Mouse (Mus musculus) embryonic facial prominence, embryonic 15.5 days (tissue): Measurements from ENCODE around the gene App. TPM values are rescaled to one million over a fixed set of nuclear protein-coding genes. Genes with fewer than 3 reads are reported as not detected.

ENCODE experiments used
- ATAC-seq: fragments of 200-750 bp; cut with Nextera tagmentation; 2 replicates; pipeline ENCODE4 v1.8.0; 2017; ENCODE audit warnings: low read depth, moderate TSS enrichment; ENCODE audit not compliant: insufficient number of reproducible peaks, low FRiP score, low TSS enrichment
- H3K27ac ChIP-seq: fragments of 300-500 bp; sonication (generic); replicated peaks from 2 replicates; pipeline ENCODE4 v1.5.1; 2015; ENCODE audit warnings: mild to moderate bottlenecking, inconsistent platforms
- H3K27me3 ChIP-seq: fragments of 300-500 bp; sonication (generic); 2 replicates; pipeline ENCODE4 v1.6.1; 2015; ENCODE audit warnings: inconsistent platforms
- H3K36me3 ChIP-seq: fragments of 300-500 bp; sonication (generic); 2 replicates; pipeline ENCODE4 v1.6.1; 2015; ENCODE audit warnings: mild to moderate bottlenecking, inconsistent platforms
- H3K4me1 ChIP-seq: fragments of 300-500 bp; sonication (generic); 2 replicates; pipeline ENCODE4 v1.6.1; 2015; ENCODE audit warnings: inconsistent platforms
- H3K4me2 ChIP-seq: fragments of 300-500 bp; sonication (generic); replicated peaks from 2 replicates; pipeline ENCODE4 v1.6.1; 2015; ENCODE audit warnings: mild to moderate bottlenecking, inconsistent platforms
- H3K4me3 ChIP-seq: fragments of 300-500 bp; sonication (generic); replicated peaks from 2 replicates; pipeline ENCODE4 v1.5.1; 2015; ENCODE audit warnings: mild to moderate bottlenecking, inconsistent platforms
- H3K9ac ChIP-seq: fragments of 300-500 bp; sonication (generic); 2 replicates; pipeline ENCODE4 v1.6.1; 2015; ENCODE audit warnings: inconsistent platforms
- H3K9me3 ChIP-seq: fragments of 300-500 bp; sonication (generic); replicated peaks from 2 replicates; pipeline ENCODE4 v1.6.1; 2016; ENCODE audit warnings: inconsistent platforms
- WGBS: fragments of 180-500 bp; shearing (Covaris S2); methylation state at CpG from one replicate; pipeline ENCODE4 v1.1.7; 2015; 5-methylcytosine and 5-hydroxymethylcytosine counted together
- polyA plus RNA-seq: library from polyadenylated mRNA; unstranded; fragments of >200 nt; fragmentation: Nextera tagmentation; extraction: Ambion mirVana; gene quantifications from 2 replicates; pipeline ENCODE4 v1.2.1, GENCODE M21; 2015

The App gene
- polyA plus RNA-seq, 1 experiment from 2014 or later = 261 TPM

- Histone ChIP-seq H3K4me1 (no peaks in the 10 kb centered on the region), H3K4me3 (no peak overlapping the region), H3K27ac (no peak overlapping the region), H3K9me3 (no peaks in the 10 kb centered on the region), H3K36me3 (peaks cover 31% of the 10 kb centered on the region), H3K9ac (no peak overlapping the region), H3K27me3 (no peaks in the 10 kb centered on the region), H3K4me2 (no peak overlapping the region)
- WGBS = 79% methylated on average over 9 of the region's 9 CpGs
- no peak for ATAC-seq
Measured at GRCm38 (mm10) chr16:85020696-85021323, 152.8 kb downstream of the App start.

GRCm38 (mm10) chr16:85019273-85019672 lies 154.3 kb downstream of the App start:
- WGBS = 77% methylated on average over 5 of the region's 5 CpGs
- Histone ChIP-seq H3K4me2 (no peak overlapping the region), H3K4me3 (no peak overlapping the region), H3K9ac (no peak overlapping the region), H3K27ac (no peak overlapping the region), H3K27me3 (no peaks in the 10 kb centered on the region), H3K9me3 (no peaks in the 10 kb centered on the region), H3K4me1 (no peaks in the 10 kb centered on the region), H3K36me3 (peaks cover 28% of the 10 kb centered on the region)
- ATAC-seq = no peak

- ATAC-seq = no peak
- H3K4me2 ChIP-seq = no peak overlapping the region
- WGBS = 78% methylated on average over 7 of the region's 7 CpGs
Measured at GRCm38 (mm10) chr16:85017845-85018244, 155.7 kb downstream of the App start.

GRCm38 (mm10) chr16:85012695-85013094 lies 160.9 kb downstream of the App start:
- H3K27ac ChIP-seq = no peak overlapping the region
- ATAC-seq = no peak
- H3K9ac ChIP-seq = no peak overlapping the region
- H3K36me3 ChIP-seq = peaks cover 42% of the 10 kb centered on the region
- 92% methylated on average over 3 of the region's 3 CpGs for WGBS
- no peaks in the 10 kb centered on the region for H3K4me1 ChIP-seq
- no peaks in the 10 kb centered on the region for H3K9me3 ChIP-seq
- no peak overlapping the region for H3K4me3 ChIP-seq
- no peaks in the 10 kb centered on the region for H3K27me3 ChIP-seq
- no peak overlapping the region for H3K4me2 ChIP-seq

More at GRCm38 (mm10) chr16:85017845-85018244, 155.7 kb downstream of the App start:
- H3K4me1 ChIP-seq = no peaks in the 10 kb centered on the region
- no peak overlapping the region for H3K27ac ChIP-seq
- H3K9me3 ChIP-seq = no peaks in the 10 kb centered on the region
- no peak overlapping the region for H3K9ac ChIP-seq
- peaks cover 32% of the 10 kb centered on the region for H3K36me3 ChIP-seq
- H3K27me3 ChIP-seq = no peaks in the 10 kb centered on the region
- no peak overlapping the region for H3K4me3 ChIP-seq

DNA sequence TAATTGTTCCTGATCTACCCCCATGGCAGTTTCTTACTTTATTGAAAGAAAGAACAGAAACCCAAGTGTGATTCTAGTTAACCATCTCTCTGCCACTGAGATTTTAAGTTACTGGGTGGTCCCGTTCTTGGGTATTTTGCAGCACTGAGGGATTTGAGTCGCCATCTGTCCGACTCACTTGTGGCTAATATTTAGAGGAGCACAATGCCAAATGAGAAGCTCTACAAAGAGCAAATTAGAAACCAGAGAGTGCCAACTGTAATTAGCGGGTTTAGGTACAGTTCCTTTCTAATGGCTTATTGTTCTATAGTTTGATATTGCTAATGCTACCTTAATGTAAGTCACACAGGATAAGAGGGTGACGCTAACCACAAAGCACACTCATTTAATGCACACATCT lies 161.4 kb downstream of the App start:
- WGBS = 88% methylated on average over 5 of the region's 5 CpGs

GRCm38 (mm10) chr16:85010651-85011050 lies 162.9 kb downstream of the App start:
- Histone ChIP-seq H3K27ac (no peak overlapping the region), H3K27me3 (no peaks in the 10 kb centered on the region), H3K4me1 (no peaks in the 10 kb centered on the region), H3K4me3 (no peak overlapping the region), H3K4me2 (no peak overlapping the region), H3K9ac (no peak overlapping the region), H3K9me3 (no peaks in the 10 kb centered on the region), H3K36me3 (peaks cover 42% of the 10 kb centered on the region)
- WGBS = 63% methylated on average over 2 of the region's 2 CpGs
- ATAC-seq = no peak

More for the DNA sequence above, 161.4 kb downstream of the App start:
- H3K4me2 ChIP-seq = no peak overlapping the region
- ATAC-seq = no peak
- no peak overlapping the region for H3K27ac ChIP-seq
- H3K4me3 ChIP-seq = no peak overlapping the region
- no peaks in the 10 kb centered on the region for H3K27me3 ChIP-seq
- H3K9ac ChIP-seq = no peak overlapping the region
- H3K9me3 ChIP-seq = no peaks in the 10 kb centered on the region
- no peaks in the 10 kb centered on the region for H3K4me1 ChIP-seq
- peaks cover 42% of the 10 kb centered on the region for H3K36me3 ChIP-seq

- Histone ChIP-seq H3K4me1 (no peaks in the 10 kb centered on the region), H3K27ac (no peak overlapping the region), H3K4me2 (no peak overlapping the region), H3K36me3 (peaks cover 34% of the 10 kb centered on the region), H3K9me3 (no peaks in the 10 kb centered on the region), H3K27me3 (no peaks in the 10 kb centered on the region), H3K9ac (no peak overlapping the region), H3K4me3 (no peak overlapping the region)
- no peak for ATAC-seq
- 52% methylated on average over 9 of the region's 9 CpGs for WGBS
Measured at GRCm38 (mm10) chr16:85008866-85009645, 164.5 kb downstream of the App start.

DNA sequence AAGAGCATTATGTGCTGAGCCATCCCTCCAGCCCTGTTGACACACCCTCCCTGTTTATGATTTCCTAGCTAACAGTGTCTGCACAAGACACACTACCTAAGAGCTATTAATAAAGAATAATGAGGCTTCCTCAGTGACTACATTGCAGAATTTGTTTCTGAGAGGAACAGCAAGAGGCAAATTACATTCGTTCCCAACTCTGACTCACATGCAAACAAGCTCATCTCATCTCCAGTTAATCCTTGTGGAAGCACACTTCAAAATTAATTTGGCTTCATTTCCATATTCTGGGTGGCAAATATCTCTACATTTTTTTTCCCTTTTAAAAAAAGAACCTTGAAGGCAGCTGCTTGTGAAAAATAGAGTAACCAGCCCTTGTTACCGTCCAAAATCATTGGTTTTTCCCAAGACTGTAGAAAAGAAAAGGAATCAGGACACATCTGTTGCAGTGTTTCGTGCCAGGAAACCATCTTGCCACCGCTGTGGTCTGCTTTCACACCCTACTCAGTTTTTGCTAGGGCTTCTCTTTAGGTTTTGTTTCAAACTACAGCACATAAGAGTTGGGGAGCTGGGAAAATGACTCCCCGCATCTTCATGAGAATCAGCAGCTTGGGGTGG lies 171.5 kb downstream of the App start:
- no peak for ATAC-seq
- 93% methylated on average over 5 of the region's 5 CpGs for WGBS

DNA sequence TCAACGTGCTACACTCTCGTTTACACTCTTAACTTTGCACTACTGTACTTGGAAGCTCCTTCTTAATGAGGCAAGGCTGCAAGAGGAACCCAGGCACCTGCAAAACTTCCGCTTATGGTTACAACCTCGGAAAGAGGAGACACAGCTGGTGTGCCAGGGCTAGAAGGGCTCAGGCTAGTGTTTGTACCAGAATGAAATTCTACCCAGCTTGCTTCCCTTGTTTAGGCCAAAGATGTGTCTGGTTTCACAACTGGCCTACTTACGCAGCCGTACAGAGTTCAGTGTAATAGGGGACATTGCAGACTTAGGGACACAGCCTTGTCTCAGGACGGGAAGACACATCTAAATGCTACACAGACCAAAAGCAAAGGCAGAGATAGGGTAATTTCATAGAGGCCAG lies 173.3 kb downstream of the App start:
- Histone ChIP-seq H3K4me3 (no peak overlapping the region), H3K9ac (no peak overlapping the region), H3K27ac (no peak overlapping the region), H3K27me3 (no peaks in the 10 kb centered on the region), H3K4me1 (no peaks in the 10 kb centered on the region), H3K9me3 (no peaks in the 10 kb centered on the region), H3K36me3 (peaks cover 29% of the 10 kb centered on the region), H3K4me2 (no peak overlapping the region)
- ATAC-seq = no peak
- 75% methylated on average over 7 of the region's 7 CpGs for WGBS

More for the DNA sequence above, 171.5 kb downstream of the App start:
- Histone ChIP-seq H3K27ac (no peak overlapping the region), H3K27me3 (no peaks in the 10 kb centered on the region), H3K9me3 (no peaks in the 10 kb centered on the region), H3K4me2 (no peak overlapping the region), H3K9ac (no peak overlapping the region), H3K4me1 (no peaks in the 10 kb centered on the region), H3K4me3 (no peak overlapping the region), H3K36me3 (peaks cover 29% of the 10 kb centered on the region)

DNA sequence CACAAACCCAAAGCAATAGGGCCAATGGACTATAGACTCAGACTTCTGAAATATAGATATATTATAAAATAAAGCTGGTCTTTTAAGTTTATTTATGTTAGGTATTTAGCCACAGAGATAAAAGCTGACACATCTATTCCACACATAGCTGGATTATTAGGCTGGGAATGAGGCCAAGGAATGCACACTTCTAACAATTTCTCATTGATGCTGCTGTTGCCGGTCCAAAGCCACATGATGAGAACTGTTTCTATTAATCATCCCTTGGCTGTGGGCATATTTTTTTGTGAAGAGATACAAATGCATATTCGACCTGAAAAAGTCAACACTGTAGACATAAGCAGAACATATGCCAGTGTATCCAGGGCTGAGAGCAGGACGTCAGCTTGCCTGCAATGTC lies 176.0 kb downstream of the App start:
- Histone ChIP-seq H3K4me1 (no peaks in the 10 kb centered on the region), H3K4me2 (no peak overlapping the region), H3K9me3 (no peaks in the 10 kb centered on the region), H3K27me3 (no peaks in the 10 kb centered on the region), H3K9ac (no peak overlapping the region), H3K4me3 (no peak overlapping the region), H3K36me3 (peaks cover 15% of the 10 kb centered on the region), H3K27ac (no peak overlapping the region)
- no peak for ATAC-seq
- WGBS = 59% methylated on average over 3 of the region's 3 CpGs

- Histone ChIP-seq H3K4me1 (no peaks in the 10 kb centered on the region), H3K9me3 (no peaks in the 10 kb centered on the region), H3K27me3 (no peaks in the 10 kb centered on the region), H3K27ac (peak overlapping the region; percentile 36; the same call in 1 of the 2 replicates), H3K4me3 (no peak overlapping the region), H3K4me2 (no peak overlapping the region), H3K9ac (no peak overlapping the region), H3K36me3 (peaks cover 14% of the 10 kb centered on the region; the same call in 1 of the 2 replicates)
- 53% methylated on average over 6 of the region's 6 CpGs for WGBS
- no peak; the same call in 1 of the 2 replicates for ATAC-seq
Measured at GRCm38 (mm10) chr16:84995441-84995867, 178.1 kb downstream of the App start.
